Mouse (Mus musculus): ENCODE data around the gene Kif1b.

DNA sequence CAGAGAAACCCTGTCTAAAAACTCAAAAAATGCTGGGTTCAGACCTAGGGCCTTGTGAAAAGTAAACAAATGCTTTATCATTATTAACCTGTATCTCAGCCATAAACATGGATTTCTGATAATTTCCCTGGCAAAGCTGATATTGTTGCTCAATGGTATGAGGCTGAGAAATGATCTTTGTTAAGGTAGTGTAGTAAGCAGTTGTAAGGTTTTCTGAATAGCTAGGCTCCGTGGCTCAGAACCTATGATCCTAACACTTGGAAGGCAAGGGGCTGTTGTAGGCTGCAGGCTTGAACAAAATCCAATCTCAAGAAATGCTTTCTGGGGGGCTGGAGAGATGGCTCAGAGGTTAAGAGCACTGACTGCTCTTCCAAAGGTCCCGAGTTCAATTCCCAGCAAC lies 118.9 kb downstream of the Kif1b start:
- no peak for TF ChIP-seq CTCF (IDR thresholded peaks at IDR 0.05; ENCODE audit: borderline replicate concordance, insufficient read depth, low read depth, low read length)
- TF ChIP-seq POLR2A (IDR thresholded peaks at IDR 0.05; ENCODE audit: borderline replicate concordance, insufficient read depth, low read length), result no peak

Measured in cerebellum, adult 2 months (tissue).